Mouse (Mus musculus): ENCODE data around the gene Sag. TPM values are rescaled to one million over a fixed set of nuclear protein-coding genes. Genes with fewer than 3 reads are reported as not detected.

Sag gene
- 3.3 and 3.6 TPM in 2 replicates for polyA plus RNA-seq (2016; fragmentation: Nextera tagmentation; extraction: Ambion mirVana)

GRCm38 (mm10) chr1:87803576-87803975, at the start of gene Sag:
Gene Sag, plus strand, starts transcription at chr1:87803680.
- H3K27me3 ChIP-seq (ENCODE audit: poor library complexity, severe bottlenecking) = no peaks in the 10 kb centered on the region
- H3K4me1 ChIP-seq = no peaks in the 10 kb centered on the region
- H3K9me3 ChIP-seq = no peaks in the 10 kb centered on the region
- WGBS = 79% methylated on average over 6 of the region's 6 CpGs
- H3K4me3 ChIP-seq = no peak within 1 kb of the TSS
- H3K36me3 ChIP-seq (replicated peaks) = no peaks in the 10 kb centered on the region
- no peak for DNase-seq (ENCODE audit: extremely low spot score, low spot score)
- H3K27ac ChIP-seq = no peak within 1 kb of the TSS

DNA sequence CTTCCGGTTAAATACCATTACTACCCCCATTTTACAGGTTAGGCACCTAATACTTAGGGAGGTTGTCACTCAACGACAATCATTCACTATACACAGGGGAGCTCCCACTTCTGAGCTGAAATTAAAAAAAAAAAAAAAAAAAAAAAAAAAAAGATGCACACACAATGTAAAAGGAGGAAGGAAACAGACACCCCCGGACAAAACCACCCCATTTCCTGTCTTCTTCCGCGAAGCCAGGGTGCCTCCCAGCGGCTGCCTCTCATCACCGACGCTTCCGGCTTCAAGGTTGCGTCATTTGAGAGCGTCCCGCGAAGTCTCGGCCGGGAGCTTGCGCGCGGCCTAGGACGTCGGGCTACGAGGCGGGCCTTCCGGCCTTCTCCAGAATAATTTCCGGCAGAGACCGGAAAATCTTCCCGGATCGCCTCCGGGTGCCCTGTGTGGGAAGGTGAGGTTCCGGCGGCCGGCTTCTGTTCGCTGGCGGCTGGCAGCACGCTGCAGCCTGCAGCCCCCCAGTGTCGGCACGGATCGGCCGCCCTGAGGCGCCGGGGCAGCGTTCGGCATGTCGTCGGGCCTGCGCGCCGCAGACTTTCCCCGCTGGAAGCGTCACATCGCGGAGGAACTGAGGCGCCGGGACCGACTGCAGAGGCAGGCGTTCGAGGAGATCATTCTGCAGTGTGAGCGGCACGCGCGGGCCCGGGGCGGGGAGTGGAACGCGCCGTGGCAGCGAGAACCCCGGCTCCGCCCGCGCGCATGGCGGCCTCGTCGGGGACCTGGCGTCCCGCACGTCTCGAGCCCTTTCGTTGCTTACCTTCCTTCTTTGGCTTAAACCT, 47.6 kb upstream of the Sag start, which contains the start of gene Atg16l1:
TSS of gene Atg16l1 (plus strand) at position 230 of the 830 bp plus-strand sequence.
- H3K27ac ChIP-seq = peak within 1 kb of the TSS; percentile 90
- peak within 1 kb of the TSS; percentile 72 for H3K4me3 ChIP-seq
- H3K9me3 ChIP-seq = no peaks in the 10 kb centered on the region
- H3K27me3 ChIP-seq (ENCODE audit: poor library complexity, severe bottlenecking) = no peaks in the 10 kb centered on the region
- peaks cover 13% of the 10 kb centered on the region for H3K4me1 ChIP-seq
- DNase-seq (ENCODE audit: extremely low spot score, low spot score) = peak; percentile 90
- WGBS = 1% methylated on average over 79 of the region's 79 CpGs
- H3K36me3 ChIP-seq (replicated peaks) = peaks cover 27% of the 10 kb centered on the region

- no peaks in the 10 kb centered on the region for H3K9me3 ChIP-seq
- no peak overlapping the region for H3K27ac ChIP-seq
- 93% methylated on average over 3 of the region's 3 CpGs for WGBS
- DNase-seq (ENCODE audit: extremely low spot score, low spot score) = no peak
- H3K4me3 ChIP-seq = no peak overlapping the region
- H3K27me3 ChIP-seq (ENCODE audit: poor library complexity, severe bottlenecking) = no peaks in the 10 kb centered on the region
- no peaks in the 10 kb centered on the region for H3K4me1 ChIP-seq
- peaks cover 98% of the 10 kb centered on the region for H3K36me3 ChIP-seq (replicated peaks)
These were observed 39.7 kb upstream of the Sag start for GRCm38 (mm10) chr1:87763821-87764220.

DNA sequence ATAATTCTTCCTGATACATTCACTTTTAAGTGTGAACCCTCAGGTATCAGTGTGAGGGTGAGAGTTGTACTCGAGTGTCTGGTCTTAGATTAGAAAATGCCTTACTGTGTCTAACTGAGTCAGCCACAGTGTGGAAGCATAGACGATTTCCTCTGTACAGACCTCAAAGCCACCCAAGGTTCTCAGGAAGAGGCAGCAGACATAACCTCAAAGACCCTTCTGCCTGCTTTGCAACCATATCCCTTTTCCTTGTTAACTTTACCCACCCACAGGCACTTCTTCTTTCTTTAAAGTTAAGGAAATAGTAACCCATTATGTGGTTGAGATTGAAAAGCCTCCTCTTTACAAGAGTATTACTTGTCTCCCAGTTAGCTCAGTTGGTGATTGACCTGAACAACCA, 37.7 kb upstream of the Sag start:
- no peaks in the 10 kb centered on the region for H3K27me3 ChIP-seq (ENCODE audit: poor library complexity, severe bottlenecking)
- 94% methylated on average over 2 of the region's 2 CpGs for WGBS

GRCm38 (mm10) chr1:87766233-87766632, 37.2 kb upstream of the Sag start:
- Histone ChIP-seq H3K9me3 (no peaks in the 10 kb centered on the region), H3K27me3 (ENCODE audit: poor library complexity, severe bottlenecking) (no peaks in the 10 kb centered on the region), H3K36me3 (replicated peaks) (peaks cover 97% of the 10 kb centered on the region), H3K4me3 (no peak overlapping the region), H3K4me1 (no peaks in the 10 kb centered on the region), H3K27ac (no peak overlapping the region)
- no peak for DNase-seq (ENCODE audit: extremely low spot score, low spot score)
- WGBS = 84% methylated on average over 3 of the region's 3 CpGs

More for the DNA sequence above, 37.7 kb upstream of the Sag start:
- H3K4me3 ChIP-seq = no peak overlapping the region
- DNase-seq (ENCODE audit: extremely low spot score, low spot score) = no peak
- no peak overlapping the region for H3K27ac ChIP-seq
- peaks cover 96% of the 10 kb centered on the region for H3K36me3 ChIP-seq (replicated peaks)
- H3K4me1 ChIP-seq = no peaks in the 10 kb centered on the region
- no peaks in the 10 kb centered on the region for H3K9me3 ChIP-seq

GRCm38 (mm10) chr1:87769263-87769662, 34.2 kb upstream of the Sag start:
- Histone ChIP-seq H3K27me3 (ENCODE audit: poor library complexity, severe bottlenecking) (no peaks in the 10 kb centered on the region), H3K4me1 (no peaks in the 10 kb centered on the region), H3K27ac (no peak overlapping the region), H3K4me3 (no peak overlapping the region), H3K9me3 (peaks cover 6% of the 10 kb centered on the region; the same call in 1 of the 2 replicates), H3K36me3 (replicated peaks) (peaks cover 97% of the 10 kb centered on the region)
- no peak for DNase-seq (ENCODE audit: extremely low spot score, low spot score)
- WGBS = 91% methylated on average over 2 of the region's 2 CpGs

DNA sequence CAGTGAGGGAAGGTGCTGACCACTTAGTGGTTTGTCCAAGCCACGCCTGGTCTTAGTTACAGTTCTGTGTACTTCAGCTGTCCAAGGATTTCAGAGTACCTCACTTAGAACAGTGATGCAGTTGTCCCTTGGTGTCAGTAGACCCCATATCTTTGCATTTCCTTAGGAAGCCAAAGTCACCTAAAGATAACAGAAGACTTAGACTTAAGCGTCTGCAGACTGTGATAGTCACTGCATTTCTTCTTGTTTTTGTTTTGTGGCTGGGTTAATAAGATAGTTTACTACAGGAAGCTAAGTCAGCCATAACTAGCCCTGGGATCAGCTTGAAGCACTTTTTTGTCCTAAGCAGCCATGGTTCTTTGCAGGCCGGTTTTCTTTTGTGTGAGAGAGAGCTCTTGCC, 33.0 kb upstream of the Sag start:
- Histone ChIP-seq H3K4me3 (no peak overlapping the region), H3K9me3 (peaks cover 6% of the 10 kb centered on the region; the same call in 1 of the 2 replicates), H3K36me3 (replicated peaks) (peaks cover 97% of the 10 kb centered on the region), H3K27ac (no peak overlapping the region), H3K4me1 (no peaks in the 10 kb centered on the region), H3K27me3 (ENCODE audit: poor library complexity, severe bottlenecking) (no peaks in the 10 kb centered on the region)
- WGBS = 97% methylated on average over 3 of the region's 3 CpGs
- no peak for DNase-seq (ENCODE audit: extremely low spot score, low spot score)

DNA sequence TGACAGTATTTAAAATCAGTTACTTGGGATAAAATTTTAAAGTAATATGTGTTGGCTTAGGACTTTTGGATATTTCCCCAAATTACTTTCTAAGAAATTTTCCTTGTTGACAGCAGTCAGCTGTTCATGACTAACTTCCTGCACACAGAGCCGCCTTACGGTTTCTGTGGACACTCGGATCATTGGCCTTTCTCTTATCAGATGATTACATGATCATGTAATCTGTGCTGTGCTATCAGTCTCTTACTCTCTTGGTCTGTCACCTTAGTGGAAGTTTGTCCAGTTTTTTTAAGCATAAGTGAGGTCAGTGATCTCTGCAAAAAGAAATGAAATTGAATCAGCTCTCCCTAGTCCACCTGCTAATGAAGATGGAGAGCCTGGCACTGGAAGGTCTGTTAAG, 31.8 kb upstream of the Sag start:
- no peak overlapping the region for H3K27ac ChIP-seq
- WGBS = 97% methylated on average over 3 of the region's 3 CpGs
- H3K36me3 ChIP-seq (replicated peaks) = peaks cover 97% of the 10 kb centered on the region
- DNase-seq (ENCODE audit: extremely low spot score, low spot score) = no peak
- no peaks in the 10 kb centered on the region for H3K27me3 ChIP-seq (ENCODE audit: poor library complexity, severe bottlenecking)
- no peaks in the 10 kb centered on the region for H3K4me1 ChIP-seq
- H3K9me3 ChIP-seq = peaks cover 6% of the 10 kb centered on the region; the same call in 1 of the 2 replicates
- H3K4me3 ChIP-seq = no peak overlapping the region

- Histone ChIP-seq H3K27me3 (ENCODE audit: poor library complexity, severe bottlenecking) (no peaks in the 10 kb centered on the region), H3K4me3 (no peak overlapping the region), H3K36me3 (replicated peaks) (peaks cover 97% of the 10 kb centered on the region), H3K9me3 (peaks cover 6% of the 10 kb centered on the region; the same call in 1 of the 2 replicates), H3K4me1 (no peaks in the 10 kb centered on the region), H3K27ac (no peak overlapping the region)
- DNase-seq (ENCODE audit: extremely low spot score, low spot score) = no peak
- 85% methylated on average over 2 of the region's 2 CpGs for WGBS
These were observed 30.1 kb upstream of the Sag start for GRCm38 (mm10) chr1:87773336-87773735.

DNA sequence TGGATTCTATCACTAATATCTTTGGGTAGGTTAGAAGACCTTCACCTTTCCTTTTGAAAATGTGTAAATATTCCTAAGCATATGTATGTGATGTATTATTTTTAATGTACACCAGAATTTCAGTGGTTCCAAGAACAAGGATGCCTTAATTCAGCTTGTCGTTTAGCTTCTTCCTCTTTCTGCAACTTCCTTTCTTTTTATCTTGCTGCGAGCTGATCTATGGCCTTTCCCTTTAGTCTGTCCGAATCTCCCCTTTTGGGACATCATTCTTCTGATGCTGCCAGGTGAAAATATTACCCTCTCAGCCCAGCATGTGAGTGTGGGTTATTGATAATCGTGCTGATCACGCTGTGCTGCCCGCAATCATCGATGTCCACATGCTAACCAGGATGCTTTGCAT, 28.6 kb upstream of the Sag start:
- 93% methylated on average over 7 of the region's 7 CpGs for WGBS
- no peaks in the 10 kb centered on the region for H3K4me1 ChIP-seq
- H3K36me3 ChIP-seq (replicated peaks) = peaks cover 99% of the 10 kb centered on the region
- H3K27me3 ChIP-seq (ENCODE audit: poor library complexity, severe bottlenecking) = no peaks in the 10 kb centered on the region
- DNase-seq (ENCODE audit: extremely low spot score, low spot score) = no peak
- H3K9me3 ChIP-seq = peaks cover 6% of the 10 kb centered on the region; the same call in 1 of the 2 replicates
- no peak overlapping the region for H3K4me3 ChIP-seq
- H3K27ac ChIP-seq = no peak overlapping the region

- no peaks in the 10 kb centered on the region for H3K9me3 ChIP-seq
- H3K27me3 ChIP-seq (ENCODE audit: poor library complexity, severe bottlenecking) = no peaks in the 10 kb centered on the region
- no peaks in the 10 kb centered on the region for H3K4me1 ChIP-seq
- H3K4me3 ChIP-seq = no peak overlapping the region
- H3K36me3 ChIP-seq (replicated peaks) = peaks cover 100% of the 10 kb centered on the region
- WGBS = 86% methylated on average over 5 of the region's 5 CpGs
- no peak overlapping the region for H3K27ac ChIP-seq
- no peak for DNase-seq (ENCODE audit: extremely low spot score, low spot score)
These were observed 24.2 kb upstream of the Sag start for GRCm38 (mm10) chr1:87779204-87779785.

DNA sequence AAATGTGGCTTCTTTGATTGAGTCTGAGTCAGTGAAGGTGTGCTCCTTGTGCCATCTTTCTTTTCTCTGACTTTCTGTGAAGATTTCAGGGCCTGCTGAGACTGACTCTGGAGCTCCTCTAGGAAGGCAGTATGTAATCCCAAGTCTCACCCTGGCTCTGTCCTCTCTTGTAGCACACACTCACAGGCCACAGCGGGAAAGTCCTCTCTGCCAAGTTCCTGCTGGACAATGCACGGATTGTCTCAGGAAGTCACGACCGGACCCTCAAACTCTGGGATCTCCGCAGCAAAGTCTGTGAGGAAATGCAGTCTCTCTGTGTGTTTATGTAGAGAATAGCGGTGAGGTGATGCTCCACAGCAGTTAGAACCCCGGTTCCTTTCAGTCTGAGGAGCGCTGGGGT, 17.8 kb upstream of the Sag start:
- H3K36me3 ChIP-seq (replicated peaks) = peaks cover 93% of the 10 kb centered on the region
- no peak for DNase-seq (ENCODE audit: extremely low spot score, low spot score)
- H3K9me3 ChIP-seq = no peaks in the 10 kb centered on the region
- WGBS = 96% methylated on average over 8 of the region's 8 CpGs
- H3K4me3 ChIP-seq = no peak overlapping the region
- no peaks in the 10 kb centered on the region for H3K27me3 ChIP-seq (ENCODE audit: poor library complexity, severe bottlenecking)
- H3K27ac ChIP-seq = no peak overlapping the region
- H3K4me1 ChIP-seq = no peaks in the 10 kb centered on the region

GRCm38 (mm10) chr1:87786251-87786650, 17.2 kb upstream of the Sag start:
- Histone ChIP-seq H3K27ac (no peak overlapping the region), H3K9me3 (no peaks in the 10 kb centered on the region), H3K4me3 (no peak overlapping the region), H3K36me3 (replicated peaks) (peaks cover 93% of the 10 kb centered on the region), H3K27me3 (ENCODE audit: poor library complexity, severe bottlenecking) (no peaks in the 10 kb centered on the region), H3K4me1 (no peaks in the 10 kb centered on the region)
- WGBS = 93% methylated on average over 7 of the region's 7 CpGs
- DNase-seq (ENCODE audit: extremely low spot score, low spot score) = no peak

All from forebrain, embryonic 10.5 days (tissue).